Mouse (Mus musculus) 3134 (cell line): ENCODE data around the gene Vwa8.
A peak's percentile ranks its signal among the peaks of the same experiment; 100 is the strongest.

Experiments used
- DNase-seq: peaks from one replicate; pipeline ENCODE4 v3.0.0-alpha.2; 2011; ENCODE audit warnings: low spot score; ENCODE audit not compliant: insufficient read length; ENCODE audit errors: extremely low read depth

Gene Vwa8

DNA sequence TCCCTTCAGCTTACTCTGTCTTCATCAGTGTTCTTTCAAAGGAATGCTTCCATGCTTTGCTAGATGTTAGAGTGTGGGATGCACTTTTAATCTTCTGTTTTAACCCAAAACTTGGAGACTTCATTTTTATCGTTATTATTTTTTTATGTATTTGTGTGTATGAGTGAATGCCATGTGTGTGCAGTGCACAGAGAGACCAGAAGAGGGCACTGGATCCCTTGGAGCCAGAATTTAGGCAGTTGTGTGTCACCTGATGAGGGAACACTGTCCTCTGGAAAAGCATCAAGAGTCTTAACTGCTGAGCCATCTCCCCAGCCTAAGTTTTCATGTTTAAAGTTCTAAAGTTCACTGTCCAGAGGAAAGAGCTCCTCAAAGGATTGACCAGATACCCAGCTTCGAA, 316.1 kb downstream of the Vwa8 start:
- no peak for DNase-seq

DNA sequence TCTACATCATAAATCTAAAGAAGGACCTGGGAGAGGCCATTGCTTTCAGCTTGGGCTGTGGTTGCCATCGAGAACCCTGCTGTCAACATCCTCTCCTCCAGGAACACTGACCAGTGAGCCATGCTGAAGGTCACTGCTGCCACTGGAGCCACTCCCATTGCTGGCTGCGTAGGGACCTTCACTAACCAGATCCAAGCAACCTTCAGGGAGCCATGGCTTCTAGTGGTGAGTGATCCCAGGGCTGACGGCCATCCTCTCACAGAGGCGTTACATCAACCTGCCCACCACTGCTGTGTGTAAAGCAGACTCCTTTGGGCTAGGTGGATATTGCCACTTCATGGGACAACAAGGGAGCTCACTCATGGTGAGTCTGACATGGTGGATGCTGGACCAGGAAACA, 325.7 kb downstream of the Vwa8 start:
- DNase-seq, result no peak

DNA sequence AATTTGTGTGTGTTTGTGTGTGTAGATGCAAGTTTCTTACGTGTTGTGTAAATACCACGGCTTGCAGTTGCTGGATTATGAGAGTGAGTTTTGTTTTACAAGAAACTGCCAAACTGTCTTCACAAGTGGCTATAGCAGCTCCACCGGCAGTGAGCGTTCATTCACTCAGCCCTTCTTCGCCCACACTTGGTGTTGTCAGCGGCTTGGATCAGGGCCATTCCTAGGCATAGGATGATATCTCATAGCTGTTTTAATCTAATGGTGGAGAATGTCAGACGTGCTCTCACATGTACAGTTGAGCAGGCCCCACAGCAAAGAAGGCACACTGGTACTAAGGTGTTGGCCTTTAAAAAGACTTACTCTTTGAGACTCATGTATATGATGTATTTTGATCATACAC, 328.9 kb downstream of the Vwa8 start:
- no peak for DNase-seq

DNA sequence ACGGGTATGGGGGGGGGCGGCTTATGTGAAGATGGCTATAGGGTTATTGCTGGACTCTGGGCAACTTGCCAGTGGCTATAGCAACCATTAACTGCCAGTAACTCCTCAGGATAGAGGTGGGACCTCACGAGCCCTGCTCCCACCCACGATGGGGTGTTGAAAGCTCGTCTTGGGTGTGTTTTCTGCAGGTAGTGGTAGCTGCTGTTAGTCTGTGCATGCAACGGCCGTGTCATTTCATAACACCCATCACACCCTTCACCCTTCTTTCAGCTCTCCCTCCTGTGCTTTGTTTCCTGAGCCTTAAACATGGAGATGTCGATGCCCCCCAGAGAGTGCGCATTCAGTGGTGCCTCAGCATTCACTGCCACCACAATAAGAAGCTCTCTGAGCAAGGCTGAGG, 329.4 kb downstream of the Vwa8 start:
- no peak for DNase-seq

DNA sequence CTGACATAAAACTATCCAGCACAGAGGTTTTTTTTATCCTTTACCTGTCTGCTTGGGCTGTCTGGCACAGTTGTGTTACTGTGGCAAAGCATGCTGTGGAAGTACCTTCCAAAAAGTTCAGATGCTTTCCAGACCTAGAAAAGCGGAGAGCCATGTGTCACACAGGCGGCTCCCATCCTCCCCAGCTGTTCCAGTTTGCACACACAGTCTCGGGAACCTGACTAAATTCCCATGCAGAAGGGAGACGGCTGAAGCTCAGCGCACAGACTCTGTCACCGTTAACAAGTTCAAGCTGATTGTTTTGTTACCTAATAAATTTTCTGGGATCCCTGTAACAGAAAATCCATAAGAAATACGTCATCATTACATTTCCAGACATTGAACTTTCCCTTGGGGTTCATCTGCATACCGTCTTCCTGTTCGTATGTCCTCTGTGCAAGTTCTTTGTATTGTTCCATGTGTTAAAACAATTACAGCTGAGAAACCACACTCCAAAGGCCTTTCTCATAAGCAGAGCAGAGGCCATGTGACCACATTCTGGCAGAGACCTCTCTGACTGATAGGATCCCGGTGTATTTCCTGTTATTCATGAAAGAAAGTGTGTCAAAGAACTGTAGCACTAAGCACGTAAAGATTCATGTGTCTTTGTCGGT, 331.4 kb downstream of the Vwa8 start:
- no peak for DNase-seq

DNA sequence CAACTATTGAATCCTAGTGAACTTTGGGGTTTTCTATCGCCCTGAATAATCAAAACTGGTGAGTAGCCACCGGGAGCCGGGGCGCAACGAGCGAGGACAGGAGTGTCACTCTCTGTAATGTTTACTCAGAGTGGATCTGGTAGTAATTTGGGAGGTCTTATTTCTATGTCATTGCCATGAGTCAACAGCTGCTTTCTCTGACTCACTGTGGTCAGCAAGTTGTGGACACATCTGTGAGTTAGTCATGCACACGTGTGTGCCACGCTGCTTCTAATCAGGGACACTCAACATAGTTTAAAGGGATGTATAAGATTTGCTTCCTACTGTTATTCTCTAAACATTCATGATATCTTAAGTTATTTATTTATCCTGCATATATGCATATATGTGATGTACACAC, 332.9 kb downstream of the Vwa8 start:
- DNase-seq, result peak; percentile 60

DNA sequence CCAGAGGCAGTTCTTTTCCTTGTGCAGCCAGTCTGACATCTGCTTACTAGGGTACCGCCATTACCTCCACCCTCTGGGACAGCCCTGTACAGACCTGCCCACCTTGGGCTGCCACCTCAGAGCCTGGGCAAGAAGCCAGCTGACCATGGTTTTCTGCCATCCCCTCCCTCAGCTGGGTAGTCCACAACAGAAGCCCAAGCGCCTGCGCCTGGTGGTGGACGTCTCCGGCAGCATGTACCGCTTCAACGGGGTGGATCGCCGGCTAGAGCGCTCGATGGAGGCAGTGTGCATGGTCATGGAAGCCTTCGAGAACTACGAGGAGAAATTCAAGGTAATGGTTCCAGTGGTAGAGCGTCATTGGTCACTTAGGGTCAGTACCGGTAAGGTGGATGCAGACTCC, 333.9 kb downstream of the Vwa8 start:
- DNase-seq, result no peak

DNA sequence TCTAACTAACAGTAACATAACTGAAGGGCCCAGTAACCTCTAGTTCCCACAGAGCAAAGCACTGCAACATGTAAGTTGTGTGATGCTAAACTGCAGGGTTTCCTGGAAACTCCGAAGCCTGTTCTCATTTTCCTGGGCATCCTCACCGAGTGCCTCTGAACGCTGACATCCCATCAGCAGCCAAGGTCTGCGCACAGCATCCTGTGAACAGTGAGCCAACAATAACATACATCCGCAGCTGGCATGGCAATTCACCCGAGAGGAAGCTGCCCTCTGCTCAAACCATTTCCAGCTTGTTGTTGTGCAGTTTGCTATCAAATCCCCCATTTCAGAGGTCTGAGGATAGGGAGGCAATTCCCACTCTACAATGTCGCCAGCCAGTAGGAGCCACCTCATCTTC, 334.4 kb downstream of the Vwa8 start:
- no peak for DNase-seq

DNA sequence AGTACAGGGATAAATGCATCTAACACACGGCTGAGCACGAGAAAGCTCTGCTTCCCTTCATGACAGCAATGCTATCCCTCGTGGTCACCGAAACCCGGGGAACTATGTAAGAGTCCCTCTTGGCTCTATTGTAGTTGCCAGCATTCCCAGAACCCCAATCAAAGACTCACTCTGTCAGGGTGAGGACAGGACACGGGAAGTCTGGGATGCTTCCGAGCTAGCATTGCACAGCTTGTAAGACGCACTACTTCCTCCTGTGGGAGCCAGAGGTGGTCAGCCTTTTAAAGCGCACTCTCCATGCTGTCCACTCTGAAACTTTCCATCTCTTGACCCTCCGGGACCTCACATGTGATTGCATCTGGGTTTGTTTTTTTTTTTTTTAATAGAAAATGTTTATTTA, 335.2 kb downstream of the Vwa8 start:
- DNase-seq, result no peak

DNA sequence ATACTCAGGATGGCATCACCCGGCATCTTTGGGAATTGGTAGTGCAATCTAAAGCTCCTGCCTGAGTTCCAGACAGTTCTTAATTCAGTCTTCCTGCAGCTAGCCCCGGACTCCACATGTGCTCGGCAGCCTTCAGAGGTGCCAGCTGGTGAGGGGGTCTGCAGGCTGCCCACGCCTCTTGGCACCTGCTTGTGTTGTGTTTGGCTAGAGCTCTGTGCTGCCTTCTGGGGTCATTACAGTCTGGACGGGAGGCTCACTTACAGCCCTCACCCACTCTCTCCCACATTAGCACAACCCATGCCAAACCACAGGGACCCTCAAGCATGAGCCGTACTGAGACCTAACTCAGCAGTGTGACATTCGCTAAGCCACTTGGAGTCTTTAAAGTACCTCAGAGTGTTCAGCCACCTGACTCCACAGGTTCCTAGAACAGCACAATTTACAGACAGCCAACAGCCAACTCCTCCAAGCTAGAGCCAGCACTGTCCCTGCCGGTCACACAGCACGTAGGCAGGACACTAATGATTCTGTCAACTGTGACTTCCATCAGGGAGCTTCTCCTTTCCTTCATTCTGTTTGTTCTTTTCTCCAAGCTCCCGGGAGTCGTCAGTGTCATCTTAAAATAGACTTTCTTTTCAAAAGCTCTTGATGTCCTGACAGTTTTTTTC, 336.3 kb downstream of the Vwa8 start:
- no peak for DNase-seq

DNA sequence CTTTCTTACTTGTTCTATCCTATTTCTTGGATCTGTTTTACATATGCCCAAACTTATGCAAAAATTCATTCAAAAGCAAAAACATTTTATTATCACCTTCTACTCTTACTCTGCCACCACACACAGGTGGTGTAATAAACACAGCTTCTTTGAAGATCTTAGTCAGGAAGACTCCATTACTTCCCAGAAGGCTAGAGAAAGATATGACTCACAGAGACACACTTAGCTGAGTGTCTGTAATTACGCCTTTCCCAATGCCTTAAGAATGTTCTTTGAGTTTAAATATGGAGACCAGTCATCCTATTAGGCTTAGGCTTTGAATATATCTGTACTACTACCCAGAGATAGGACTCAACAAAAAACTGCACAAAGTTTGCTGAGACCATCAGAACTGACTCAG, 338.1 kb downstream of the Vwa8 start:
- DNase-seq, result no peak

DNA sequence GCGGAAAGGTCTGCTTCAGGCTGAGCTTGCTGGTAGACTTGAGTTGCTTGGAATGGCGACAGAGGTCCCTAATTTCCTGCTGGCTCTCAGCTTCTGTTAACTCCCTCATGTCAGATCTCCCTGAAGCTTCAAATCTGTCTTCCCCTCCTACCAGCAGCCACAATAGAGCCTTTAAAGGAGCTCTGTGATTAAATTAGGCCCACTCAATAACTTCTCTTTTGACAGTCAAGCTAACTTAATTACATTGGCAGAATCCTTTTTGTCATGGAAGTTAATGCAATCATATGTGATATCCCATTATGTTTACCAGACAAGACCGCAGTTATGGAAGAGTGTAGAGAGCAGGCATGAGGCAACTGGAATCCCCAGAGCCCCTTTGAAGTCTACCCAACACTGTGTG, 347.9 kb downstream of the Vwa8 start:
- no peak for DNase-seq

DNA sequence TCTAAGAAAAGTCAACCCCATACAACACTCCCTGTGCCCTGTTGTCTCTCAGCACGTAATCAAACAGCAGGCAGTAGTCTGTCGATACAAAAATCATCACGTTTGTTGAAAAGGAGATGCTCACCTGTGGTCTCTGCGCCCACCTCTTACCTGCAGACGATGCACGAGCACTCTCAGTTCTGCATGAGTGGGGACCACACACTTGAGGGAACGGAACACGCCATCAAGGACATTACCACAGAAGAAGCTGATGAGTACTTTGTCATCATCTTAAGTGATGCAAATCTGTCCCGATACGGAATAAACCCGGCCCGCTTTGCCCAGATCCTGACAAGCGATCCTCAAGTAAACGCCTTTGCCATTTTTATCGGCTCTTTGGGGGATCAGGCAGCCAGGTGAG, 349.2 kb downstream of the Vwa8 start:
- no peak for DNase-seq

DNA sequence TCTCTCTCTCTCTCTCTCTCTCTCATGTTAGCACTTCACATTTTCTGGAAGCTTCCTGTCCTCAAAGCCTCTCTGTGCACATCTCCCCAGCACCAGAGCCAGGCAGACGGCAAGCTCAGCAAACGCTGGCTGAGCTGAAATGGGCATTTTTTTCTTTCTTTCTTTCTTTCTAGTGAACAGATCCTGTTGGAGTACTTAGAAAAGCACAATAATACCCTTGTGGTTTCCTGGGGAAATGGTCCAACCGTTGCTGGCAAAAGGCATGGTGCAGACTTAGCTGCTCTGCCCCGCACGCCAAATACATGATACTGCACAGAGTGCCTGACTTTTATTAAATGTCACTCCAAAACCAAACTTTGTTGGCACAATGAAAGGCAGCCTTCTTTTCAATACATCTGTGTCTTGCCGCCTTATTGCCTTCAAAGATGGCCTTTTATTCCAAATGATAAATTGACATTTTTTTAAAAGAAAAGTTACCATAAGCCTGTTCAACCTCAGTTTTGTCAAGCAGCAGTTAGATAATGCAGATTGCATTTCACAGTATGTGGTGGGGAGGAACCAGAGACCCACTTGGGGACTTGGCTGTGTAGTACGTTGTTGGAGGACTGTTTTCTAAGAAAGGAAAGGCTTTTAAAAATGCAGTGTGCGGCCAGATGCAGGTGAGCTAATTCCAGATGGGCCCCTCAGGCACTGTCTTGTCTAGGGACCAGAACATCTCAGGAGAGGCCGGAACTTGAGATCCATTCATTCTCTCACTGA, 351.5 kb downstream of the Vwa8 start:
- no peak for DNase-seq

DNA sequence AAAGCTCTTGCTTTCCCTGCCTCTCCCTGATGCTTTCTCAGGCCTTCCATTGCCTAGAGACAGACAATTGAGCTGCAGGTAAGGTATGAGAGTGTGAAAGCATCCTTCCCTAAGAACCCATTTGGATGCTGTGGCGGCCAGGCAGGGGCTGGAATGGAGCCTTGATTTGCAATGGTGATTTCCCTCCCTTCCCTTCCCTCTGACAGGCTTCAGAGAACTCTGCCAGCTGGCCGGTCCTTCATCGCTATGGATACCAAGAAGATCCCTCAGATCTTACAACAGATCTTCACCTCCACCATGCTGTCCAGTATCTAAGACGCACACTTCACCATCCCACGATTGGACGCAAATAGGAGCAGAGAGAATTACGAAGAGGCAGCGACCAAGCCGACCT, 352.0 kb downstream of the Vwa8 start:
- DNase-seq, result no peak

DNA sequence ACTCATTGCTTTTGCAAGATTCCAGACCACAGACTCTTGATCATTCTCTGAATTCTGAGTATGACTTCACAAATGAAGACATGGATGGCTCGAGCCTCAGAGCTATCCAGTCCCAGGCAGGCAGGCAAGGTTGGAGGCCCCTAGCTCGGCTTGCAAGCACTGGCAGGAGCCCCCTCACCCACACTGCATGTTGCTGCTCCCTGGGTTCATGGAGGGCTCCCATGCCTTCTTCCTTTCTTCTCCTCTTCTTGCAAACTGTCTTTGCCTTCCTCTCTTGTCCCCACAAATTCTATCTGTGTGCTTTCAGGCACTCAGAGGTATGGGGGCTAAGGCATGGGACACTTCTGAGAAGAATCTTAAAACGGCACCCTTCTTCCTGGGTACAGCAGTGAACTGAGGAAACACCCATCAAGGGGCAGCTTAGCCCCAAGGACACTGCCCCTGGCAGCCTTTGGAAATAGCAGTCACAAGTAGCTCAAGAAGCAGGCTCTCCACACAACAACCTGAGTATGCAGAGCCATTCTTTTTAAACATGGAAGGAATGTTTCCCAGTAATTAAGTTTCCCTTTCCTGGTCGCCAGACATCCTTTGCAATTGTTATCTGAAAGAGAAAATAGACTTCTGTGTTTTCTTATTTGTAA, 354.0 kb downstream of the Vwa8 start:
- DNase-seq, result no peak

DNA sequence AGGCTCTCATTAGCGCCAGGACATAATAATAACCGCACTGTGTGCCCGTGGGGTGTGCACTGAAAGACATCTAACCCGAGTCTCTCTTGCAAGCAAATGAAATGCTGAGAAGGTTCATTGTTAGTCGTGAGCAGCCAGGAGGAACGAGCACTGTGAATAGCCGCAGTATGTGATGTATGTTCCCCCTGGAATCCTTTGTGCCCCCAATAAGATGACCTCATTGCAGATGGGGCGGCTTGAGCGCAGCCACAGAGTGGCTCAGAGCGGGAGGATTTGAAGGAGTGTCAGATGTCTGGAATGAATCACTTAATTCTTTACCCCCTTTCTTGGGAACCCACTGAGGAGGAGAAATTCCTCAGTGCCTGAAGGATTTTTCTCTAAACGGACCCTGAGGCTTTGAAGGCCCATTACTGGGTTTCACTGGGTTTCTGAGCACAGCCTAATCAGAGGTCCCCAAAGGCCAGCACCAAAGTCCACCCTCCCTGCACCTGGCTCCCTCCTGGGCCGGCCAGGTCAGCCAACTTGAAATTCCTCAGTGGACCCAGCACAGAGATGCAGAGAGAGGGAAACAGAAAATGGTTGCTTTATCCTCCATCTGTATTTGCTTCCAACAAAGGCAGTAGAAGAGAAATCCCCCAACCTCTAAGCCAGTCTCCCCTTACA, 354.8 kb downstream of the Vwa8 start:
- DNase-seq, result no peak

DNA sequence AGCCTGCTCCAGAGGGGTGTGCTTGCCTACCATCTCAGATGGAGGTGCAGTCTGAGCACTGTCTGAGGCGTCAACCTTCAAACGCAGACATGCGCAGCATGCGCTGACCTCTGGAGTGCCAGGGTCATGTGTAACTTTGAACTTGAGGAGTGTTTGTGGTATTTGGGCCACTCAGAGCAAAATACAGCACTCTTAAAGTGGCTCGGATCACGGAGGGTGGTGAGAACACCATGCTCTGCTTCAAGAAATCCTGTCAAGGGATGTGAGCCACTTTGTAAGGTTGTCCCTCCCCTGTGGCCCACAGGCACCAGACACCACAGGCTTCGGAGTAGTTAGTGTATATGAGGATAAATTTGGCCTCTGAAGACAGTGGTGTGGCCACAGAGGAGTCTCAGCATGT, 356.0 kb downstream of the Vwa8 start:
- DNase-seq, result no peak

DNA sequence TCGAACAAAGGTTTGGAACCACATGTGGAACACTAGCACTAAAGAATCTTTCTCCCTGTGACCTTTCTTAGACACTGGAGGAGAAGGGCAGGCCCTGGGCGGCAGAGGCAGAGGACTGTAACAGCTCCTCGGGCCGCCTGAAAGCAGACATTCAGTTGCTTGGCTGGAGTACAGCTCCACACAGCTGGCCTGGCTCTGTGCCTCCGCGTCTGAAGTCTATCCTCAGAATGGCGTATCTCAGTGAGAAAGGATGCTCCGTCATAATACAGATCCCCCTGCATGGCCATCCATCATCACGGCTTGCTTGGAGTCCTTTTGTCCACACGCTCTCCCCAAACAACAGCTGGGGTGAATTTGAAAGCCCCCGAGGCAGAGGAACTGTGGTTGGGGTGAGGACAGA, 357.4 kb downstream of the Vwa8 start:
- no peak for DNase-seq

DNA sequence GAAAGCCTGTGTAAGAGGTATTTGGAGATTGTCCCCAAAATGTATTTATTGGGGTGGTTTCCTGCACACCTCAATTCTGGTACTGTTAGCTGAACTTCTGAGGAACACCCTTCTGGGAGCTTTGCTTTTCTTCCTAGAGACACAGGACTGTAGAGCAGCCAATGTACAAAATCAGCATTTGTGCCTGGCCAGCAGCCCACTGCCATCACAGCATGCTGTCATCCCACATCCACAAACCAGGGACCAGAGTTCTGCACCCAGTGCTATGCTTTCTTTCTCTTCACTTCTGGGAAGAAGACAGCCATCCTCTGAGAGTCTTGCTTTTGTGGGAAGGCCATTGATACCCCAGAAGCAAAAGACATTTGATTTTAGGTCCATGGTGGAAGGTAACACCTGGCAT, 359.6 kb downstream of the Vwa8 start:
- no peak for DNase-seq

DNA sequence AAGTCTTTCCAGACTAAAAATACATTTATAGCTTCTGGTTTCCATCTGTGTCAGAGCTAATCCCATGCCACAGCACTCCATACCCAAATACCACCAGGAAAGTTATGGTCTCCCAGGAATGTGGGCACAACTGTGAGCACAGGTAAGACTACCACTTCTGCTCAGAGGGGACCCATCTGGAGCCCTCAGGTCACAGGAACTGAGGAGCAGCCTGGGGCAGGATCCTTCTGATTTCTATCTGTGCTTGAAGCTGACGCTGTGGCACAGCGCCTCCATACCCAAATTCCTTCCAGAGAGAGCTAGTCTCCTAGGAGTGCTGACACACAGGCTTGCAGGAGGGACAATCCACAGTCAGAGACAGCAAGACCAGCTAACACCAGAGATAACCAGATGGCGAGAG, 361.0 kb downstream of the Vwa8 start:
- DNase-seq, result no peak
